Mouse (Mus musculus): ENCODE results near the gene Xrn1.

GRCm38 (mm10) chr9:96102846-96103245, 148.3 kb downstream of the Xrn1 start:
- TF ChIP-seq POLR2A (IDR thresholded peaks at IDR 0.05; ENCODE audit: insufficient read length, low read depth) (no peak), SRF (IDR thresholded peaks at IDR 0.05; ENCODE audit: control insufficient read depth, insufficient read length, low read depth) (no peak), MAX (IDR thresholded peaks at IDR 0.05; ENCODE audit: low read depth) (no peak), CEBPB (IDR thresholded peaks at IDR 0.05; ENCODE audit: insufficient read depth, poor library complexity, severe bottlenecking) (no peak)
